18 mouse cellular contexts compared by ENCODE assay signal in the genomic region with DNA sequence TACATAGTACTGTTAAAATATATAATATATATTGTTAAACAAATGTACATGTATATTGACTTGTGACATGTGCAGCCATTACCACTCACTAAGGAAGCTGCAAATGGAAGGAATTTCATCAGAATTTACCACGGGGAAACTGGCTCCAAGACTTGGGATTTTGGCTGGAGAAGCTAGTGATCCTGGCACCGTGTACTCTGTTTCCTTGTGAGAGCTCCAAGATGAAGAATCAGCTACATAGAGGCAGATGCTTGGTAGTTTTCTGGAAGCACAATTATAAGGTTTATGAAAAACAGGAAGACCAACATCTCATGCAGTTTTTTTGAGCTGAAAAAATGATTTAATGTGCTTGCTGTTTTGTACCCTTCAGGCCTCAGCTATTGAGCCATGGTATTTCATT.
DNase-seq lines count a peak whose midpoint lies in the region; ATAC-seq lines count a peak whose summit lies in the region.
"Had no signal": no experiment of that assay in that cellular context is flagged by ENCODE, and none has a peak within 500 bp of the region (broad histone marks: within the 10 kb centered on the region; RNA-seq: fewer than 3 reads in every experiment).

No protein-coding gene starts in this region.

- 0 out of 2 replicates have a peak overlapping the region, but pooled peaks have one; percentile 52 for H3K27ac ChIP-seq in forebrain, embryonic 15.5 days (replicated peaks)
- no peak overlapping the region for H3K27ac ChIP-seq in forebrain, embryonic 10.5 days
- H3K27ac ChIP-seq: embryonic facial prominence, embryonic 10.5 days; heart, embryonic 15.5 days; limb, embryonic 15.5 days had no signal

- no peaks in the 10 kb centered on the region for H3K27me3 ChIP-seq in forebrain, embryonic 15.5 days
- no peaks in the 10 kb centered on the region for H3K27me3 ChIP-seq in forebrain, embryonic 10.5 days (ENCODE audit: poor library complexity, severe bottlenecking)
- H3K27me3 ChIP-seq: heart, embryonic 15.5 days; limb, embryonic 15.5 days had no signal

- no peak overlapping the region for H3K4me2 ChIP-seq in forebrain, embryonic 15.5 days (replicated peaks)
- H3K4me2 ChIP-seq: heart, embryonic 15.5 days; limb, embryonic 15.5 days had no signal

- peak; percentile 32; the same call in 1 of the 2 replicates for ATAC-seq in forebrain, embryonic 15.5 days (replicated peaks)
- ATAC-seq: intestine, embryonic 16.5 days had no signal

- no peak overlapping the region for H3K4me3 ChIP-seq in forebrain, embryonic 15.5 days
- no peak overlapping the region for H3K4me3 ChIP-seq in forebrain, embryonic 10.5 days
- H3K4me3 ChIP-seq: embryonic facial prominence, embryonic 10.5 days; erythroblast, embryonic 14.5 days; heart, embryonic 15.5 days; limb, embryonic 15.5 days had no signal

- no peaks in the 10 kb centered on the region for H3K9me3 ChIP-seq in forebrain, embryonic 15.5 days
- no peaks in the 10 kb centered on the region for H3K9me3 ChIP-seq in forebrain, embryonic 10.5 days
- H3K9me3 ChIP-seq: embryonic facial prominence, embryonic 10.5 days; heart, embryonic 15.5 days; limb, embryonic 15.5 days had no signal

- peaks cover 7% of the 10 kb centered on the region for H3K4me1 ChIP-seq in forebrain, embryonic 15.5 days
- H3K4me1 ChIP-seq in forebrain, embryonic 10.5 days, result peaks cover 14% of the 10 kb centered on the region

- no peaks in the 10 kb centered on the region for H3K36me3 ChIP-seq in forebrain, embryonic 15.5 days
- no peaks in the 10 kb centered on the region for H3K36me3 ChIP-seq in forebrain, embryonic 10.5 days (replicated peaks)
- H3K36me3 ChIP-seq: embryonic facial prominence, embryonic 10.5 days; heart, embryonic 15.5 days; limb, embryonic 15.5 days had no signal

- H3K9ac ChIP-seq in forebrain, embryonic 15.5 days (replicated peaks), result no peak overlapping the region
- H3K9ac ChIP-seq: heart, embryonic 15.5 days; limb, embryonic 15.5 days had no signal

- DNase-seq in forebrain, embryonic 10.5 days (ENCODE audit: extremely low spot score, low spot score), result no peak
- peak; percentile 39 for DNase-seq in layer of hippocampus, adult 11-12 months (ENCODE audit: low spot score)
- no peak for DNase-seq in layer of hippocampus, adult 8-10 months (ENCODE audit: low spot score in 2 of 2)
- peak; percentile 56 for DNase-seq in brain, embryonic 18.5 days (ENCODE audit: low read depth, low spot score)
- DNase-seq in skeletal muscle tissue, adult 2 months (ENCODE audit: low read depth, low spot score), result peak; percentile 54
- no peak for DNase-seq in adrenal gland, postnatal 4 days (ENCODE audit: low spot score in 2 of 2)
- DNase-seq: adrenal gland, adult 2 months; B cell, adult 2 months; lung, adult 18-20 months; midbrain, embryonic 14.5 days; right cerebral cortex, adult 18-20 months; thymus, postnatal 36 days had no signal

- WGBS in forebrain, embryonic 15.5 days, result 60% methylated on average over 2 of the region's 2 CpGs
- WGBS in forebrain, embryonic 10.5 days, result 86% methylated on average over 2 of the region's 2 CpGs

Comparison
In these comparisons a context has a peak if more than half of its experiments do, and no peak if none do; other contexts are left out.
1. DNase-seq: peak in layer of hippocampus, adult 11-12 months (single experiment), brain, embryonic 18.5 days (single experiment) and skeletal muscle tissue, adult 2 months (single experiment); none in forebrain, embryonic 10.5 days (single experiment), layer of hippocampus, adult 8-10 months (0 of 2) and adrenal gland, postnatal 4 days (0 of 2).